Mouse (Mus musculus): ENCODE results near the gene Barhl2.

Gene Barhl2

GRCm38 (mm10) chr5:106457986-106458476, at the start of gene Barhl2:
Barhl2 (minus strand) TSS chr5:106458166.
- no peak for DNase-seq

DNA sequence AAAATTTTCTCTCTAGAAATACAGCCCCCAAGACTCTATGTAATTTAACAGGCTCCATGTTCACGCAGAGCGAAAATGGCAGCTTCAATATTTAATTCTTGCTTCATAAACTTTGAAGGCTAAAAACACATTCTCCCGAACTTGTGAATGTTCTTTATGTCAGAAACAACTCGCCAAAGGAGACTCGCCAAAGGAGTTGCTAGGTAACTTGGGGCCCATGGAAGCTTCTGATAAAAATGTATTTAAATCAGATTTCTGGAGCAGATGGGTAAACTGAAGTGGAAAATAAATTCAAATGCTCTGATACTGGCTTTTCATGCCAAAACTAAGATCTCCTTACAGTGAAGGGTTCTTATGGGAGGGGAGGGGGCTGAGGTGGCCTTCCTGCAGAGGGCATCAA, 48.1 kb upstream of the Barhl2 start:
- DNase-seq, result no peak

DNA sequence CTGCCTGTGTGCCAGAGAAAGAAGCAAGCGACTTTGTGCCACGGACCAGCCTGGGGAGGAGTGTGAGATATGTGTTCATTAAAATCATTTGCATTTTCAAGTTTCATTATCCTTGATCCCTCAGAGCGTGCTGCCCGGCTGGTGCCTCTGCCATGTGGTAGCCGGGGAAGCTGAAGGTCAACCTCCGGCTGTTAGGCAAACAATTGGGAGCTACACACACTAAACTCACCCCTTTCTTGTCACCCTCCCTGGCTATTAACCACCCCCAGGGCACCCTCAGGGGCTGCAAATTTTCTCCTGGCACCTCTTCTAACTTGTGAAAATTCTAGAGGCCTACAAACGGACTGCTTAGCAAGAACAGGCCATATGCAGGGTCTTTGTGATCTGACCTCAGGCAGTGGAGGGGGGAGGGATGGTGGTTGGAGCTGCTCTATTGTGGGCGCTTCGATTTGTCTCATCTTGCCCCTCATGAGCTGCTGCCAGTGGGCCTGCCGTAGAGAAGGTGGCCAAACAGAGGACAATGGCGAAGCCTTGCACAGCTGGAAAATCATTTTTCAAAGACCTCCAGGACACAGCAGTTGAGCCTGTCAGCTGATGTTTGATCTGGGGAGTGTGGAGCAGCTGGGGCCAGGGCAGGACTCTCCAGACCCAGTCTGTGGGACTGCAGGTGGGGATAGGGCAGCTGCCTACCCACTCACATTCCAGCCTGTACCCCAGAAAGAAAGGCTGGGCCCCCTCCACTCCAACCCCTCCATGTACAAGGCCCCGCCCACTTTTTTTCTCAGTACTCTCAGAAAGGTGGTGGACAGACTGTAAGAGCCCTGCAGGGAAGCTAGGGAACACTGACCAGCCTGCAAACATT, 44.9 kb upstream of the Barhl2 start:
- no peak for DNase-seq

- DNase-seq, result no peak
These were observed 44.3 kb upstream of the Barhl2 start for GRCm38 (mm10) chr5:106502271-106502670.

- DNase-seq, result no peak
These were observed 33.8 kb upstream of the Barhl2 start for GRCm38 (mm10) chr5:106491771-106492170.

DNA sequence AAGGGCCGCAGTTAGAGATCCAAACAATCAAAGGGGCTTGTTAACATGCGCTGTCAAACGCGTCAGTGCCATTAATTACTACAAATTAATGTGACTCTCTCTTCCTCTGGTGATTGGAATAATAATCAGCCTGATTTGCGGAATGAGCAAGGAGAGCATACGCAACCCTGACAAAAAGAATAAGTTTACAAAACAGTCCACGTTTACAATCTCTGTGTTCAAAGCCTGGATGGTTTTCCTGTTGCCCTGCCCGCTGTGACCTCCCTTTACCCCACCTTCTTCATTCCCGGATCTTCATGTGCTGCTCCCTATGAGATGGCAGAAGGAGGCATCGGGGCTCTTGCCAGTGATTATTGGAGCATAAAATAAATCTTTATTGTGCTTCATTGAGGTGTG, 14.1 kb upstream of the Barhl2 start:
- peak; percentile 48 to 55 for DNase-seq

- DNase-seq, result peak in 1 of 2 experiments; percentile 20
These were observed 13.5 kb upstream of the Barhl2 start for GRCm38 (mm10) chr5:106471235-106472104.

GRCm38 (mm10) chr5:106465129-106465790, 7.3 kb upstream of the Barhl2 start:
- peak; percentile 31 to 47 for DNase-seq

- peak; percentile 25 to 33 for DNase-seq
These were observed 6.6 kb upstream of the Barhl2 start for GRCm38 (mm10) chr5:106464336-106465128.

DNA sequence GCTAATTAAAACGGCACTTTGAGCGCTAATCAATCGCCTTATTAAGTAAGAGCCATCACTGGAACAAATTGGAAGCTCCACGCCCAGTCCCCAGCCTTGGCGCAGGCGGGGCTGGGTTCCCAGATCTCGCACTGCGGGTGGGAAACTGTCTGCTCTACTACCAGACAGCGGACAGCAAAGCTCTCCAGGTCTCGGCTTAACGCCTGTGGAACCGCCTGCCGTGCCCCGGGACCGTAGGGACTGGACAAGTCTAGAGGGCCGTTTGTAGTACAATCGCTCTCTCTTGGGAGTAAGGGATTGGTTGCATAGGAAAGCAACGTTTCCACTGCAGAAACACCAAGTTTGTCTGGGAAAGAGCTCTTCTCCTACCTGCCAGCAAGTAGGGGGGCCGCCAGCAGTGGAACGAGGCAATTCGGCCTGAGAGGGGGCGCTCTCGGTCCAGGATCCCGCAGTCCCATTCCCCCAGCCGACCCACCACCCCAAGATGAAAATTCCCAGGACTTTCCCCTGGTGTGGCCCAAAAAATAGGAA, 5.8 kb upstream of the Barhl2 start:
- DNase-seq, result peak; percentile 79 to 82

- DNase-seq, result peak; percentile 79 to 88
These were observed 3.9 kb upstream of the Barhl2 start for GRCm38 (mm10) chr5:106461913-106462312.

- DNase-seq, result no peak
These were observed 3.5 kb upstream of the Barhl2 start for GRCm38 (mm10) chr5:106461431-106461830.

- no peak for DNase-seq
These were observed 2.6 kb upstream of the Barhl2 start for GRCm38 (mm10) chr5:106460535-106460934.

GRCm38 (mm10) chr5:106460001-106460511, 2.1 kb upstream of the Barhl2 start:
- peak; percentile 45 to 65 for DNase-seq

DNA sequence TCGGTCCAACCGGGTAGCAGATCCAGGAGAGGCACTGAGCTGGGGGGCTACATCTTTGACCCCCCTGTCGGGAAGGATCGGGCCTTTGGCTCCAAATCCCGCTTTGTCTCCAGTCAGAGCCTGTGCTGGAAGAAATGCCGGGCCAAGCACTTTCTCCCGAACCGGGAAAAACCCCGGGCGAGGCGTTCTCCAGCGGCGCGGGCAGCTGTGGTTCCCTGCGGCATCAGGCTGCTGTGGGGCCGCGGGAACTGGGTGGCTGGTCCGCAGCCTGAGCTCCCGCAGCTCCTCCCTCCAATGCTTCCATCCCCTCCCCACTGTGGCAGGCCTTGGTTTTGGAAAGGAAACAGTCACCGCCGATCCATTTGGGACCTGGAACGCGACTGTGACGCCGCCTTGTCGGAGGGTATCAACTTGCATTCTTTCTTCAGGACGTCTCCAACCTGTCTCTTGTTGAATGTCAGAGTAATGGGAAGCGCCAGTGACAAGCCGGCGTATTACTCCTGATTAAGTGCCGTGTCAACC, 1.2 kb upstream of the Barhl2 start:
- DNase-seq, result peak; percentile 48 to 64

DNA sequence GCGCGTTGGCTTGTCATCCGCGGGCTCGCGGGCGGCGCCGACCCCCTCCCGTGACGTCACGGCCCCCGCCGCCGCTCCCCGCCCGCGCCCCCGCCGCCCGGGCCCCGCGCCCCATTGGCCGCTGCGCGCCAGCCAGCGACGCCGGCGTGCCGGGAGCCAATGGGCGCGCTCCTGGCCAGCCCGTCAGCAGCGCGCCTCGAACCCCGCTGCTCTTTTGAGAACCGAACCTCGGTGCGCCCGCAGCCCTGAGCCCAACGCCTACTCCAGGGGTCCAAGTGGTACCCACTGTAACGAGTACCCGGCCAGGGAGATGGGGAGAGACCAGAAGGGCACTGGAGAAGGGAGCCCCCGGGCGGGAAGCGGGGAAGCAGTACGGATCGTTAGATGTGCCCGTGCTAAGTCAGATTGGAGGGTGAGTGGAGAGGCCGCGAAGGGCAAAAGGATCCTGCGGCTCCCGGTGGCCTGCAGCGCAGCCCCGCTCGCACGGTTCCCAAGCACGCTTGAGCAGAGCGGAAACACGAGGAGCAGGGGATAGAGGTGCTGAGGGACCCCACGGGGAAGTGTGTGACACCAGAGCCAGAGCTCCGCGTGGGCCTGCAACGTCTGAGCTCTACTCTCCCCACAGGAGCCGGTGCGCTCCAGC, 632 bp upstream of the Barhl2 start:
- DNase-seq, result peak; percentile 87 to 95

GRCm38 (mm10) chr5:106457111-106457925, 648 bp downstream of the Barhl2 start:
- DNase-seq, result peak; percentile 38 to 69

DNA sequence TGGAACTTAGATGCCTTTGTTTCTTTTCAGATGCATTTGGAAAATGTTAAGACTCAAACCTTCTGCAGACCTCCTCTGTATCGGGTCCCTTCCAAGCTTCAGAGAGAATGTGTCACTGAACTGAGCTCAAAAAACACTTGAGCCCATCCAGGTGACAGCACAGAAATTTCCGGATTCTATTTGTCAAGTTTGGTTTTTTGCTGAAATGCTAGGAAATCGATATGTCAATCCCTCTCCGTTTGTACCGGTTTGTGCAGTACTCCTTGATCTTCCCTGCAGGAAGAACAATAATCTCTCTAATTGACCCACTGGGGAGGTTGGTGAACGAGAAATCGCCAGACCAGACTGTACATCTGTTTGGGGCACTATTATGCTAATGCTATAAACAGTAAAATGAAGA, 2.0 kb downstream of the Barhl2 start:
- DNase-seq, result peak in 1 of 2 experiments; percentile 38

- DNase-seq, result peak; percentile 35 to 56
These were observed 2.7 kb downstream of the Barhl2 start for GRCm38 (mm10) chr5:106455106-106455920.
